Mouse (Mus musculus) cerebellum, postnatal 10 days (tissue): ENCODE results near the gene Enox1.
A peak's percentile ranks its signal among the peaks of the same experiment; 100 is the strongest.

Experiments used
- DNase-seq, 2 experiments: peaks; one replicate each; pipeline ENCODE4 v3.0.0; 2021; ENCODE audit warnings: mixed read lengths in 2 of 2

Gene Enox1

GRCm38 (mm10) chr14:77463919-77464318, 307.4 kb downstream of the Enox1 start:
- no peak for DNase-seq

- no peak for DNase-seq
These were observed 308.2 kb downstream of the Enox1 start for GRCm38 (mm10) chr14:77464782-77465181.

GRCm38 (mm10) chr14:77470577-77470976, 314.0 kb downstream of the Enox1 start:
- DNase-seq, result no peak

- DNase-seq, result no peak
These were observed 316.9 kb downstream of the Enox1 start for GRCm38 (mm10) chr14:77473501-77473900.

GRCm38 (mm10) chr14:77474026-77474425, 317.5 kb downstream of the Enox1 start:
- DNase-seq, result no peak

GRCm38 (mm10) chr14:77475134-77475820, 318.7 kb downstream of the Enox1 start:
- DNase-seq, result peak; percentile 35 to 46

GRCm38 (mm10) chr14:77477704-77478103, 321.1 kb downstream of the Enox1 start:
- DNase-seq, result no peak

- DNase-seq, result no peak
These were observed 321.6 kb downstream of the Enox1 start for GRCm38 (mm10) chr14:77478210-77478609.

- DNase-seq, result no peak
These were observed 322.1 kb downstream of the Enox1 start for GRCm38 (mm10) chr14:77478692-77479091.

GRCm38 (mm10) chr14:77483076-77483475, 326.5 kb downstream of the Enox1 start:
- no peak for DNase-seq

- peak; percentile 91 to 94 for DNase-seq
These were observed 328.4 kb downstream of the Enox1 start for GRCm38 (mm10) chr14:77484951-77485447.

- DNase-seq, result no peak
These were observed 334.1 kb downstream of the Enox1 start for GRCm38 (mm10) chr14:77490699-77491098.

GRCm38 (mm10) chr14:77491731-77492130, 335.2 kb downstream of the Enox1 start:
- no peak for DNase-seq

- DNase-seq, result no peak
These were observed 343.5 kb downstream of the Enox1 start for GRCm38 (mm10) chr14:77499996-77500581.

- no peak for DNase-seq
These were observed 348.0 kb downstream of the Enox1 start for GRCm38 (mm10) chr14:77504458-77505135.

GRCm38 (mm10) chr14:77506341-77506740, 349.8 kb downstream of the Enox1 start:
- DNase-seq, result no peak

- DNase-seq, result peak; percentile 70 to 71
These were observed 351.5 kb downstream of the Enox1 start for GRCm38 (mm10) chr14:77508036-77508435.

- no peak for DNase-seq
These were observed 352.5 kb downstream of the Enox1 start for GRCm38 (mm10) chr14:77509042-77509441.

- no peak for DNase-seq
These were observed 353.4 kb downstream of the Enox1 start for GRCm38 (mm10) chr14:77509924-77510323.

GRCm38 (mm10) chr14:77511137-77511870, 354.7 kb downstream of the Enox1 start:
- no peak for DNase-seq

- DNase-seq, result no peak
These were observed 361.5 kb downstream of the Enox1 start for GRCm38 (mm10) chr14:77518017-77518416.

GRCm38 (mm10) chr14:77518941-77519695, 362.6 kb downstream of the Enox1 start:
- no peak for DNase-seq
